Mouse (Mus musculus) hindbrain, embryonic 12.5 days (tissue): Measurements from ENCODE around the gene Atg14. TPM values are rescaled to one million over a fixed set of nuclear protein-coding genes. Genes with fewer than 3 reads are reported as not detected.
"Not testable (repeated sequence)": the region's sequence is repeated elsewhere in the genome, so short reads cannot be mapped to it uniquely, and the experiment has no call there.

ENCODE experiments used
- ATAC-seq: fragments of 200-750 bp; cut with Nextera tagmentation; 2 replicates; pipeline ENCODE4 v1.8.0; 2017; ENCODE audit warnings: moderate TSS enrichment; ENCODE audit not compliant: low FRiP score
- H3K27ac ChIP-seq: fragments of 300-500 bp; sonication (generic); 2 replicates; pipeline ENCODE4 v1.5.1; 2016; ENCODE audit warnings: mild to moderate bottlenecking
- H3K27me3 ChIP-seq: fragments of 300-500 bp; sonication (generic); 2 replicates; pipeline ENCODE4 v1.6.1; 2016; ENCODE audit warnings: mild to moderate bottlenecking
- H3K36me3 ChIP-seq: fragments of 300-500 bp; sonication (generic); 2 replicates; pipeline ENCODE4 v1.6.1; 2016; ENCODE audit warnings: mild to moderate bottlenecking
- H3K4me1 ChIP-seq: fragments of 300-500 bp; sonication (generic); 2 replicates; pipeline ENCODE4 v1.6.1; 2016
- H3K4me2 ChIP-seq: fragments of 300-500 bp; sonication (generic); replicated peaks from 2 replicates; pipeline ENCODE4 v1.6.1; 2016; ENCODE audit warnings: mild to moderate bottlenecking
- H3K4me3 ChIP-seq: fragments of 300-500 bp; sonication (generic); 2 replicates; pipeline ENCODE4 v1.5.1; 2016; ENCODE audit warnings: mild to moderate bottlenecking
- H3K9ac ChIP-seq: fragments of 300-500 bp; sonication (generic); 2 replicates; pipeline ENCODE4 v1.6.1; 2016; ENCODE audit warnings: mild to moderate bottlenecking, moderate library complexity
- H3K9me3 ChIP-seq: fragments of 300-500 bp; sonication (generic); replicated peaks from 2 replicates; pipeline ENCODE4 v1.6.1; 2016; ENCODE audit warnings: mild to moderate bottlenecking
- WGBS: fragments of 180-500 bp; shearing (Covaris S2); methylation state at CpG from one replicate; pipeline ENCODE4 v1.1.7; 2016; 5-methylcytosine and 5-hydroxymethylcytosine counted together
- polyA plus RNA-seq: library from polyadenylated mRNA; unstranded; fragments of >200 nt; fragmentation: Nextera tagmentation; extraction: Ambion mirVana; gene quantifications from 2 replicates; pipeline ENCODE4 v1.2.1, GENCODE M21; 2016

The Atg14 gene
- polyA plus RNA-seq = 20.7 and 23.2 TPM in 2 replicates

DNA sequence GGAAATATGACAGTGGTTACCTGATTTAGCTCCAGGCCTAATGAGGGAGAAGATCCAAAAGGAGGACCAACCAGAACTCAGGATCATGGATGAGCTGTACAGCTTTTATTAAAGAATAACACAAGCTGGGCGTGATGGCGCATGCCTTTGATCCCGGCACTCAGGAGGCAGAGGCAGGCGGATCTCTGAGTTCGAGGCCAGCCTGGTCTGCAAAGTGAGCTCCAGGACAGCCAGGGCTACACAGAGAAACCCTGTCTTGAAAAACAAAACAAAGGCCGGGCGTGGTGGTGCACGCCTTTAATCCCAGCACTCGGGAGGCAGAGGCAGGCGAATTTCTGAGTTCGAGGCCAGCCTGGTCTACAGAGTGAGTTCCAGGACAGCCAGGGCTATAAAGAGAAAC lies at the start of gene Atg14:
Gene Atg14, minus strand, starts transcription at position 101 of the 400 bp plus-strand sequence.
- not testable (repeated sequence) for H3K9ac ChIP-seq, H3K4me1 ChIP-seq

DNA sequence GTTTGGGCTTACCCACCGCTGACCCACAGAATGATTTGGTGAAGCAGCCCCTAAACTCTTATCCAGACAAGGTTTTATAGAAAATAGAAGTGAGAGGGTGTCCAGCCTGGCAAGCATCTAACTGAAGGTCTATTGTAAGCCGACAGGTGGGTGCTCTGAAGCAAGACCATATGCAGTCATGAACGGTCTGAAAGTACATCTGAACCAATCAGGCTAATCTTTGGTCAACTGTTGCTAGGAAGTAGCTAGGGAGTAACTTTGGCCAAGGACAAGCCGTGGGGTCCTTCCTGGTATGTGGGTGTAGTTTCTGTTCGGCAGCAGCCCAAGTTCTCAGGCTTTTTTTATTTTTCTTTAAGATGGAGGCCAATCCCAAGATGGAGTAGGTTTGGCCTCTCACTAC lies 48.4 kb upstream of the Atg14 start:
- no peak overlapping the region for H3K4me3 ChIP-seq
- 84% methylated on average over 5 of the region's 5 CpGs for WGBS
- no peaks in the 10 kb centered on the region for H3K9me3 ChIP-seq
- no peak overlapping the region for H3K4me2 ChIP-seq
- ATAC-seq = no peak
- no peaks in the 10 kb centered on the region for H3K4me1 ChIP-seq
- H3K27ac ChIP-seq = no peak overlapping the region
- H3K9ac ChIP-seq = no peak overlapping the region
- no peaks in the 10 kb centered on the region for H3K36me3 ChIP-seq
- no peaks in the 10 kb centered on the region for H3K27me3 ChIP-seq

More for the DNA sequence above, at the start of gene Atg14:
- H3K36me3 ChIP-seq, H3K27ac ChIP-seq, H3K9me3 ChIP-seq, H3K4me2 ChIP-seq, H3K27me3 ChIP-seq, ATAC-seq, H3K4me3 ChIP-seq: not testable (repeated sequence)
- 95% methylated on average over 11 of the region's 11 CpGs for whole genome bisulfite sequencing

DNA sequence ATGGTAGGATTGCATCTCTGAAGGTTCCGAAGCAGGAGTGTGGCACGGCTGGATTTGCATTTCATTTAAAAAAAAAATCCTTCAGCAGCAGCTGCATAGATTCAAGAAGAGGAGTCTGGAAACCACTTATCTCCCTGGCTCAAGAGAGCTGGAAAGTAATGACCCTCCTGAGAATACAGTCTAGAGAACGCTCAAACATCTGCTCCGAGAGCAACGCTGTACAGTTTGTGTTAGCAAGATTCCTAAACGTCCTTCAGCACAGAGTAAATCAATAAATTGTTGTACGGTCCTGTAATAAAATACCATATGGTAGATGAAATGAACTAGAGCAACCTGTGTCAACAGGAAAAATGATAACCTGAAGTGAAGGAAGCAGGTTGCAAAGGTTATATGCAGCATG lies 42.8 kb upstream of the Atg14 start:
- Histone ChIP-seq H3K27me3 (no peaks in the 10 kb centered on the region), H3K9me3 (no peaks in the 10 kb centered on the region), H3K27ac (no peak overlapping the region), H3K9ac (no peak overlapping the region), H3K4me3 (no peak overlapping the region), H3K4me2 (no peak overlapping the region), H3K36me3 (no peaks in the 10 kb centered on the region), H3K4me1 (no peaks in the 10 kb centered on the region)
- ATAC-seq = no peak
- 76% methylated on average over 7 of the region's 7 CpGs for WGBS

DNA sequence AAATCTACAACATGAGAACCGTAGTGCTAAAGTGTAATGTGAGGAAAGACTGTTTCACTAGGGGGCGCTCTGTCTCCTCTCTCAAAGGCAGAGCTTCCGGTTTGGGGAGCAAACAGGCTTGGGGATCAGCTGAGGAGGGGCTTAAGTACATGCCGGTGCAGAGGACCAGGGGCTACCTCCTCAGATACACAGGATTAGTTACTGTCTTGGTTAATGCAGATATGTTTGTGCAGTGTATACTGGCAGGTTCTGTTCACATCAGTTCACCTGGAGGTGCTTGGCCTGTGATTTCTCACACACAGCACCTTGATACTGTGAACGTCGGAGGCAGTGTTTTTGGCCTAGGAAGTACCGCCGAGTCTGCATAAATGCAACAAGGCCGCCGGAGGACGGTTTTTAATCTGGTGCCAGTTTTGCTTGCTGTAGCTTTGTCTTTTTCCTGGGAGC lies 27.5 kb upstream of the Atg14 start:
- H3K9ac ChIP-seq = no peak overlapping the region
- no peak overlapping the region for H3K27ac ChIP-seq
- ATAC-seq = peak; percentile 35; the same call in 1 of the 2 replicates
- 0 out of 2 replicates have a peak, but pooled peaks cover 4% of the 10 kb centered on the region for H3K4me1 ChIP-seq
- no peaks in the 10 kb centered on the region for H3K9me3 ChIP-seq
- no peak overlapping the region for H3K4me3 ChIP-seq
- H3K36me3 ChIP-seq = no peaks in the 10 kb centered on the region
- WGBS = 35% methylated on average over 11 of the region's 11 CpGs
- H3K27me3 ChIP-seq = no peaks in the 10 kb centered on the region
- H3K4me2 ChIP-seq = peak overlapping the region; percentile 29

DNA sequence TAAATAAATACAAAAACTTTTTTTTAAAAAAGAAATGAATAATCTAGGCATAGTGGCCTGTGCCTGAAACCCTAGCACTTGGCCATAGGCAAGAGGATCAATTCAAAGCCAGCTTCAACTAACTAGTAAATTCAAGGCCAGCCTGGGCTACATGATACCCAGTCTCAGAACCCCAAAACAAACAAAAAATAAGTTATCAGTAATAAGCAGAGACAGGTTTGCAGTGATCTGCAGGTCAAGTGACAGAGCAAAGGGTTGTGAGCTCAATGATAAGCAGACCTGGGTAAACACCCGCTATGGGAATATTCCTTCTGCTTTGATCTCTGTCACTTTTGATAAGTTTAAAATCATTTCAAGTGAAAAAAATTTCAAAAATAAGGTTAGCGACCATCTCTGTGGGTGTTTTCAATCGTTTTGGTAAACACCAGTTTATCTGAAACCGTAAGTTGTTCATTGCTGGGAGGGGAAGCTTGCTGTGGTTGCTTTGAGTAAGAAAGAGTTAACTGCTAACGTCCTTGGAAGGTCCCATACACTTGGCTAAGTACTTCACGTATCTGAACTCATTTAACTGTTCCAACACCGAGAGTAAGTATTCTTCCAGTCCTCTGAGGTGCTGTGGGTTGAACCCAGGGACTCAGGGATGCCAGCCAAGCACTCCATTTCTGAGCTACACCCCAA lies 24.1 kb upstream of the Atg14 start:
- Histone ChIP-seq H3K27me3 (no peaks in the 10 kb centered on the region), H3K27ac (no peak overlapping the region), H3K36me3 (no peaks in the 10 kb centered on the region), H3K4me1 (0 out of 2 replicates have a peak, but pooled peaks cover 4% of the 10 kb centered on the region), H3K4me2 (no peak overlapping the region), H3K4me3 (no peak overlapping the region), H3K9me3 (no peaks in the 10 kb centered on the region), H3K9ac (no peak overlapping the region)
- no peak for ATAC-seq
- 58% methylated on average over 7 of the region's 7 CpGs for WGBS

DNA sequence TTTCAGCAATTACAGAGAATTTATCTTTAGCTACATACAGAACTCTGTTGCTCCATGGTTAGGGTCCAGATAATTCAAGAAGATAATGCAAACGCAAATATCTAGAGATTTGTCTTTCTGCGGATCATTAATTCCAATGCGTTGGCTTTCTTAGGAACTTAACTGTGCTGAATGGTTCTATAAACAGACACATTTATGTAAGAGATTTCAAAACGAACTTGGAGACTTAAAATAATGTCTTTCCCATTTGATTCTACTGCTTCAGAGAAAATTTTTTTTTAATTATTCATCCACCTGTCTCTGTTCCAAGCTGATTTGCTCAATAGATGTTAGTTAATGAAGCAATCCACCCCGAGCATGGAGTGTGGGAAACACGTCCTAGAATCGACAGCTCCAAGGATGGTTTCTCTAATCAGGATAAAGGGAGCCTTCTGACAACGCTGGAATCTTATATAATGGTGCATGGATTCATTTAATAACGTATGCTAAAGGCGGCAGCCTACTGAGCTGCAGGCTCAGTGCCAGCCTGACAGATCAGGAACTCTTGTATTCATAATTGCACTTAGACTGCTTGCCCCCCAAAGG lies 20.0 kb upstream of the Atg14 start:
- Histone ChIP-seq H3K4me1 (no peaks in the 10 kb centered on the region), H3K4me3 (no peak overlapping the region), H3K27ac (no peak overlapping the region), H3K36me3 (no peaks in the 10 kb centered on the region), H3K27me3 (no peaks in the 10 kb centered on the region), H3K4me2 (no peak overlapping the region), H3K9ac (no peak overlapping the region), H3K9me3 (no peaks in the 10 kb centered on the region)
- ATAC-seq = no peak
- WGBS = 77% methylated on average over 10 of the region's 10 CpGs

DNA sequence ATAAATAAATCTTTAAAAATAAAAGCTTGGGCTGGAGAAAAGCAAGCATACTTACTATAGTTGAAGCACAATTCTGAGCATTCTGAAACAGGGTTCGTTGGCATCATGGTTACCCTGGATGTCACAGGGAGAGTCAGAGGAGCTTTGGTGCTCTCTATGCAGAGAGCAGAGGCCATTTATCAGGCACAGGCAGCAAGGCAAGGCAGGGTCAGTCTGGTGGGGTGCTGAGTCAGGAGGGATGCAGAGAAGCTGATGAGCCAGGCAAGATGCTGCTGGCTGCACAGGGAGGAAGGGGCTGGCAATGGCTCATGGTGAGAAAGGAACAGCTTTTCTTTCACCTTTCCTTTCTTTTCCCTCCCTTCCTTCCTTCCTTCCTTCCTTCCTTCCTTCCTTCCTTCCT lies 19.0 kb upstream of the Atg14 start:
- no peak overlapping the region for H3K9ac ChIP-seq
- H3K36me3 ChIP-seq = no peaks in the 10 kb centered on the region
- H3K27me3 ChIP-seq = no peaks in the 10 kb centered on the region
- H3K4me3 ChIP-seq = no peak overlapping the region
- no peak overlapping the region for H3K27ac ChIP-seq
- no peaks in the 10 kb centered on the region for H3K4me1 ChIP-seq
- 86% methylated on average over 1 of the region's 1 CpGs for WGBS
- no peaks in the 10 kb centered on the region for H3K9me3 ChIP-seq
- H3K4me2 ChIP-seq = no peak overlapping the region
- ATAC-seq = no peak

DNA sequence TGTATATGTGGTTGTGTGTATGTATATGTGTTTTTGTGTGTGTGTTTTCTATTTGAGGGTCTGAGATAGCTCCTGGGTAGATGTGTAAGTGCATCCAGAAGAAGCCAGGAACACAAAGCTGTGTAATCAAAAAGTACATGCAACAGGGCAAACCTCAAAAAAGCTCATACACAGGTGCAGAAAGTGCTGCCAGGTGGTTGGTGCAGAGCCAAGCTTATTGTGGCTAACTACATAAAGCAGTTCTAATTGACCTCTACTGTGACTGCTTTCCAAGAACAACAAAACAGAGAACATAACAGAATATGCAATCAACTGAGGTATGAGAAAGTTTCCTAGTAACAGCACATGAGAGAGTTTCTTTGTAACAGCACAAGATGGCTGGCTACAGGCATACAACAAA lies 13.9 kb upstream of the Atg14 start:
- H3K36me3 ChIP-seq = no peaks in the 10 kb centered on the region
- ATAC-seq = no peak
- H3K9me3 ChIP-seq = no peaks in the 10 kb centered on the region
- H3K4me1 ChIP-seq = no peaks in the 10 kb centered on the region
- no peak overlapping the region for H3K4me2 ChIP-seq
- H3K9ac ChIP-seq = no peak overlapping the region
- no peak overlapping the region for H3K4me3 ChIP-seq
- H3K27ac ChIP-seq = no peak overlapping the region
- H3K27me3 ChIP-seq = no peaks in the 10 kb centered on the region

DNA sequence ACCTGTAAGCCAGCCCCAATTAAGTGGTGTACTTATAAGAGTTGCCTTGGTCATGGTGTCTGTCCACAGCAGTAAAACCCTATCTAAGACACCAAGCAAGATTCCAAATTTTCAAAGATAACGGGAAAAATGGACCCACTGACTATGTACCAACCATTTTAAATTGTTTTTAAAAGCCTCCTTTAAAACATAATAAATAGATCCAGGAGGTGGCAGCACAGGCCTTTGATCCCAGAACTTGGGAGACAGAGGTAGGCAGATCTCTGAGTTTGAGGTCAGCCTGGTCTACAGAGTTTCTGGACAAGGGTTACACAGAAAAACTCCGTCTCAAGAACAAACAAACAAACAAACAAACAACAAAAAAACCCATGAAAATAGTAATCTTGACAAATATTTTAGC lies 11.2 kb upstream of the Atg14 start:
- H3K4me3 ChIP-seq = no peak overlapping the region
- no peak for ATAC-seq
- no peak overlapping the region for H3K27ac ChIP-seq
- H3K9ac ChIP-seq = no peak overlapping the region
- 66% methylated on average over 2 of the region's 2 CpGs for WGBS
- H3K27me3 ChIP-seq = no peaks in the 10 kb centered on the region; the same call in 1 of the 2 replicates
- no peaks in the 10 kb centered on the region for H3K4me1 ChIP-seq
- H3K4me2 ChIP-seq = no peak overlapping the region
- H3K9me3 ChIP-seq = no peaks in the 10 kb centered on the region
- H3K36me3 ChIP-seq = no peaks in the 10 kb centered on the region

DNA sequence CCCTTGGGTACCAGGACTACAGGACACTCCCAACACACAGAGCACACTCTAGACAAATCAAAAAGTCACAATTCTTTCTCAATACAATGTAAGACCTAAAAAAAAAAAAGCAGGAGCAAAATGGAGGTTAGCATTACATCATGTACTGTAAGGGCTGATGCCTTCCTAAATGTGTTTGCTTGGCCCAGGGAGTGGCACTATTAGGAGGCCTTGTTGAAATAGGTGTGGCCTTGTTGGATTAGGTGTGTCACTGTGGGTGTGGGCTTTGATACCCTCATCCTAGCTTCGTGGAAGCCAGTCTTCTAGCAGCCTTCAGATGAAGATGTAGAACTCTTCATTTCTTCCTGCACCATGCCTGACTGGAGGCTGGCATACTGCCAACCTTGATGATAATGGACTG lies 10.8 kb upstream of the Atg14 start:
- H3K27ac ChIP-seq = no peak overlapping the region
- H3K4me3 ChIP-seq = no peak overlapping the region
- no peak overlapping the region for H3K4me2 ChIP-seq
- no peaks in the 10 kb centered on the region for H3K9me3 ChIP-seq
- no peak for ATAC-seq
- H3K36me3 ChIP-seq = no peaks in the 10 kb centered on the region
- no peaks in the 10 kb centered on the region; the same call in 1 of the 2 replicates for H3K27me3 ChIP-seq
- 35% methylated on average over 1 of the region's 1 CpGs for WGBS
- H3K9ac ChIP-seq = no peak overlapping the region
- H3K4me1 ChIP-seq = no peaks in the 10 kb centered on the region

DNA sequence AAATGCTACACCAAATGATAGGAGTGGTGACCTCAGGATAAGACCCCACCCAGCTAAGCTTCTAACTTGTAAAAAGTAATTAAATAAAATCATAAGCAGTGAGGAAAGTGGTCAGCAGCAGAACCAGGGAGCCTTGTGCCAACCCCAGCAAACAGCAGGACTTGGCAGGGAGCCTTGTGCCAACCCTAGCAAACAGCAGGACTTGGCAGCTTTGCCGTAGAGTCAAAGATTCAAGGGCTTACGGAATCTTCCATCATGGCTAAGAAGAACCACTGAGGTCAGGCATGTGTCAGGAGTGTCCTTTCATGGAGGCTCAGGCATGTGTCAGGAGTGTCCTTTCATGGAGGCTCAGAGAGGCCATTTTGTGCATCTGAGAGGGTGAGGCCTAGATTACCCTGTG lies 7.6 kb upstream of the Atg14 start:
- H3K4me2 ChIP-seq = no peak overlapping the region

DNA sequence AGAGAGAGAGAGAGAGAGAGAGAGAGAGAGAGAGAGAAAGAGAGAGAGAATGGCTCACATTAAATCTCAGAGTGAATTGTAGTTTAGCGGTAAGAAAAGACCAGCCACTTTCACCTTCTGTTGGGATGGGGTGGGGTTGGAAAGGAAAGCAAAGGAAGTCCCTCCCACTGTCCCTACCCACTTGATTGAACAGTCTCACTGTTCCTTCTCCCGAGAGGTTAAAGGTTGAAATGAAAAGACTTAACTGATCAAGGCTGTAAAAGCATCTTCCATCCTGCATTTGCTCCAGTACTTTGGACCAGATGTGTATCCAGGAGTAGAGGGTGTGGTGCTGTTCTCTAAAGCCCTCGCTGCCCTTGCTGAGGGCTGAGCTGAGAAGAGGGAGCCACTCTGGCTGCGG lies 6.2 kb upstream of the Atg14 start:
- H3K27me3 ChIP-seq = no peaks in the 10 kb centered on the region; the same call in 1 of the 2 replicates
- H3K9me3 ChIP-seq = no peaks in the 10 kb centered on the region
- no peaks in the 10 kb centered on the region for H3K4me1 ChIP-seq
- no peak overlapping the region for H3K4me3 ChIP-seq
- H3K4me2 ChIP-seq = no peak overlapping the region
- H3K27ac ChIP-seq = no peak overlapping the region
- ATAC-seq = no peak
- no peaks in the 10 kb centered on the region for H3K36me3 ChIP-seq
- H3K9ac ChIP-seq = no peak overlapping the region
- 74% methylated on average over 4 of the region's 4 CpGs for WGBS

More for the DNA sequence above, 7.6 kb upstream of the Atg14 start:
- no peaks in the 10 kb centered on the region for H3K36me3 ChIP-seq
- no peaks in the 10 kb centered on the region; the same call in 1 of the 2 replicates for H3K27me3 ChIP-seq
- H3K4me3 ChIP-seq = no peak overlapping the region
- WGBS = 91% methylated on average over 2 of the region's 2 CpGs
- H3K9ac ChIP-seq = no peak overlapping the region
- H3K4me1 ChIP-seq = no peaks in the 10 kb centered on the region
- H3K9me3 ChIP-seq = no peaks in the 10 kb centered on the region
- ATAC-seq = no peak
- H3K27ac ChIP-seq = no peak overlapping the region

DNA sequence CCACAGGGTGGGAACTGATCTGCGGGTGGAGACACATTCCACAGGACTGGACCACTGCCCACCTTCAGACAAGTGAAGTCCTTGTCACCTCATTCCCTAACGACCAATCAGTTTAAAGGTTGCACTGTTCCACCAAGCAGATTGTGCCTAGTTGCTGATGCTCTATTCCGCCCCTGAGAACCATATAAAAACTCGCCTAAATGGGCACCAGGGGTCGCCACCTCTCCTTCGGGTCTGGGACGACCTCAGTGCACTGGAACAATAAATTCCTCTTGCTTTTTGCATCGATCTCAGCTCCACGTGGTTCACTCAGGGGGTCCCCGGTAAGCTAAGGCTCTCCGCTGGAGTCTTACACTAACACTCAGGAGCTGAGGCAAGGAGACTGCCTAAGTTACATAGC lies 4.3 kb upstream of the Atg14 start:
- H3K9me3 ChIP-seq = no peaks in the 10 kb centered on the region
- no peaks in the 10 kb centered on the region; the same call in 1 of the 2 replicates for H3K27me3 ChIP-seq
- no peak overlapping the region for H3K27ac ChIP-seq
- H3K4me2 ChIP-seq = no peak overlapping the region
- no peaks in the 10 kb centered on the region for H3K36me3 ChIP-seq
- H3K4me3 ChIP-seq = no peak overlapping the region
- no peak overlapping the region for H3K9ac ChIP-seq
- ATAC-seq = no peak
- H3K4me1 ChIP-seq = no peaks in the 10 kb centered on the region
- WGBS = 74% methylated on average over 11 of the region's 11 CpGs
